Mouse (Mus musculus): ENCODE measurements around the gene Abcg8. TPM values are rescaled to one million over a fixed set of nuclear protein-coding genes. Genes with fewer than 3 reads are reported as not detected.

Abcg8 gene
- total and polyA plus RNA-seq, 3 experiments, result not detected

DNA sequence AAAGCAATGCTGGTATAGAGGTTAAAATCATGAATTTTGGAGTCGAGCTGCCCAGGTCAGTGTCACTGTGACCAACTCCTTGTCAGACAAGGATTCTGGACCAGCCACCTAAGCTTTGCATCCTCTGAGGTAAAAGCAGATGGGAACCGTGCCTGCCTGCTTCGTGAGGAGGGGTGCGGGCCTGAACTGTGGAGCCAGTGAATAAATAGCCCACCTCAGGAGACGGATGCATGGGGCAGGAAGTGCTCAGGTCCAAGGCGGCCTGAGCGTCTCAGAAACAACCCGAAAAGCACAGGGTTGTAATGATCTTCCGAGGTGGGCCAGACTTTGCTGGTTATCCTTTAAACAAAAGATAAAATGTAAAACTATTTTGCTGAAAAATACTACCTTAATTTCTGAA, 31.0 kb upstream of the Abcg8 start:
- no peak for DNase-seq
- Histone ChIP-seq H3K9ac (ENCODE audit: low read depth, low read length) (no peak overlapping the region), H3K79me2 (replicated peaks; ENCODE audit: control insufficient read depth, insufficient read depth, low read length) (no peaks in the 10 kb centered on the region), H3K36me3 (ENCODE audit: control insufficient read depth, insufficient read depth, low read length) (no peaks in the 10 kb centered on the region), H3K4me1 (ENCODE audit: control insufficient read depth, insufficient read depth, low read length) (peaks cover 3% of the 10 kb centered on the region), H3K27me3 (ENCODE audit: control insufficient read depth, insufficient read depth, low read length) (no peaks in the 10 kb centered on the region), H3K27ac (no peak overlapping the region), H3K4me3 (no peak overlapping the region)
- TF ChIP-seq POLR2A (IDR thresholded peaks at IDR 0.05; ENCODE audit: insufficient read depth, low read depth, low read length) (no peak), EP300 (IDR thresholded peaks at IDR 0.05; ENCODE audit: insufficient read depth, low read depth, low read length) (no peak), CTCF (IDR thresholded peaks at IDR 0.05) (no peak)
- intact Hi-C loops (cut with DNase I), result no loop called here
- 50% methylated on average over 9 of the region's 9 CpGs for WGBS

DNA sequence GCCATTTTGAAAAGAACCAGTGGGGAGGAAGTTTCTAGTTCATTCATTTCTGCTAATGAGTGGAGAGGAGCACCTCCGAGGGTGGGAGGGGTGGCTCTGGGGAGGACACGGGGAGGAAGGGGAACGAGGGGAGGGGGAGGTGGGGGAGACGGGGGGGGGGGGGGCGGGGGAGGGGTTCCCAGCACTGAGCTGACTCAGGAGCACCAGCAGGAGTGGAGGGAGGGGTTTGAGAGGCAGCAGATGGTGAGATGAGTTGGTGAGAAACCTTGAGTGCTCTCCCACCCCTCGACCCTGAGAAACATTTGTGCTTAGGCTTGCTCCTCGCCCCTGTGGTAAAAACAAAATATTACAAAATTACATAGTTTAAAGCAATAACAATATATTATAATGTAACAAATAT, 30.2 kb upstream of the Abcg8 start:
- no peaks in the 10 kb centered on the region for H3K27me3 ChIP-seq (ENCODE audit: control insufficient read depth, insufficient read depth, low read length)
- no peak overlapping the region for H3K9ac ChIP-seq (ENCODE audit: low read depth, low read length)
- peaks cover 3% of the 10 kb centered on the region for H3K4me1 ChIP-seq (ENCODE audit: control insufficient read depth, insufficient read depth, low read length)
- no peak overlapping the region for H3K27ac ChIP-seq
- no peak for DNase-seq
- no peaks in the 10 kb centered on the region for H3K36me3 ChIP-seq (ENCODE audit: control insufficient read depth, insufficient read depth, low read length)
- WGBS, result 28% methylated on average over 5 of the region's 7 CpGs
- intact Hi-C loops (cut with DNase I), result no loop called here
- no peaks in the 10 kb centered on the region for H3K79me2 ChIP-seq (replicated peaks; ENCODE audit: control insufficient read depth, insufficient read depth, low read length)
- no peak overlapping the region for H3K4me3 ChIP-seq
- TF ChIP-seq CTCF (IDR thresholded peaks at IDR 0.05) (no peak), EP300 (IDR thresholded peaks at IDR 0.05; ENCODE audit: insufficient read depth, low read depth, low read length) (no peak), POLR2A (IDR thresholded peaks at IDR 0.05; ENCODE audit: insufficient read depth, low read depth, low read length) (no peak)

DNA sequence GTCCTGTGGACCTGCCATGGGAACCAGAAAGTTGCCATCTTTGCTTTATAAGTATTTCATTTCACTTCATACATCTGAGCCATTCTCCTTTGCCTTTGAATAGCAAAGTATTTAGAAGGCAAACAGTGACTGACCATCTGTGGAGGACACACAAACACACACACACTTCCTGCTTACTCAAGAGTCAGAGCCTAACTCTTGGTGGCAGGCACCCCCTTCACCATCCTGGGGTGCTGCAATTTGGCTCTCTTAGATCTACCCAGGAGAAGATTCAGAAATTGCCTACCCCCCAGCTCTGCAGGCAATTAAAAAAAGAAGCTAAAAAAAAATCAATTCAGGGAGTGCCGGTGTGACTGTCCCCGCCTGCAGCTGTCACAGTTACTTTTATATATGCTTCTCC, 29.6 kb upstream of the Abcg8 start:
- intact Hi-C loops (cut with DNase I), result no loop called here
- TF ChIP-seq CTCF (IDR thresholded peaks at IDR 0.05) (no peak), POLR2A (IDR thresholded peaks at IDR 0.05; ENCODE audit: insufficient read depth, low read depth, low read length) (no peak), EP300 (IDR thresholded peaks at IDR 0.05; ENCODE audit: insufficient read depth, low read depth, low read length) (no peak)

DNA sequence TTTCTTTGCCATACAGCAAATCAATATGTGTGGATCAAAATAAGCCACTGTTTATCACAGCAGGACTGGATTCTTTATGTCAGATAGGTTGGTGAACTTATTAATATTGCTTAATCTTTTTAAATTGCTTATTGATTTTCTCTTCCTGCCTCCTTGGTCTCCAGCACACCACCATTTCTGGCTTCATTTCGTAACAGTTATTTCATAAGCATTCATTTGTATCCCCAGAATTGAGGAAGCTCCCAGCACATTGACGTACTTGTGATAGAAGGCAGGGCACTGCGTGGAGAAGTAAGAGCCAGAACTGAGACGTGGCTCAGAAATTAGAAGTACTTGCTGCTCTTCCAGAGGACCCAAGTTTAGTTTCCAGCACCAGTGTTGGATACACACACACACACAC, 28.5 kb upstream of the Abcg8 start:
- no peak overlapping the region for H3K4me3 ChIP-seq
- H3K79me2 ChIP-seq (replicated peaks; ENCODE audit: control insufficient read depth, insufficient read depth, low read length), result no peaks in the 10 kb centered on the region
- intact Hi-C loops (cut with DNase I), result no loop called here
- H3K4me1 ChIP-seq (ENCODE audit: control insufficient read depth, insufficient read depth, low read length), result peaks cover 3% of the 10 kb centered on the region
- H3K27ac ChIP-seq, result no peak overlapping the region
- H3K36me3 ChIP-seq (ENCODE audit: control insufficient read depth, insufficient read depth, low read length), result no peaks in the 10 kb centered on the region
- TF ChIP-seq CTCF (IDR thresholded peaks at IDR 0.05) (no peak), EP300 (IDR thresholded peaks at IDR 0.05; ENCODE audit: insufficient read depth, low read depth, low read length) (no peak), POLR2A (IDR thresholded peaks at IDR 0.05; ENCODE audit: insufficient read depth, low read depth, low read length) (no peak)
- no peak for DNase-seq
- no peak overlapping the region for H3K9ac ChIP-seq (ENCODE audit: low read depth, low read length)
- WGBS, result 89% methylated on average over 4 of the region's 4 CpGs
- H3K27me3 ChIP-seq (ENCODE audit: control insufficient read depth, insufficient read depth, low read length), result no peaks in the 10 kb centered on the region

More for the DNA sequence above, 29.6 kb upstream of the Abcg8 start:
- Histone ChIP-seq H3K79me2 (replicated peaks; ENCODE audit: control insufficient read depth, insufficient read depth, low read length) (no peaks in the 10 kb centered on the region), H3K9ac (ENCODE audit: low read depth, low read length) (no peak overlapping the region), H3K36me3 (ENCODE audit: control insufficient read depth, insufficient read depth, low read length) (no peaks in the 10 kb centered on the region), H3K27me3 (ENCODE audit: control insufficient read depth, insufficient read depth, low read length) (no peaks in the 10 kb centered on the region), H3K27ac (no peak overlapping the region), H3K4me1 (ENCODE audit: control insufficient read depth, insufficient read depth, low read length) (peaks cover 3% of the 10 kb centered on the region), H3K4me3 (no peak overlapping the region)
- no peak for DNase-seq
- WGBS, result 78% methylated on average over 2 of the region's 2 CpGs

DNA sequence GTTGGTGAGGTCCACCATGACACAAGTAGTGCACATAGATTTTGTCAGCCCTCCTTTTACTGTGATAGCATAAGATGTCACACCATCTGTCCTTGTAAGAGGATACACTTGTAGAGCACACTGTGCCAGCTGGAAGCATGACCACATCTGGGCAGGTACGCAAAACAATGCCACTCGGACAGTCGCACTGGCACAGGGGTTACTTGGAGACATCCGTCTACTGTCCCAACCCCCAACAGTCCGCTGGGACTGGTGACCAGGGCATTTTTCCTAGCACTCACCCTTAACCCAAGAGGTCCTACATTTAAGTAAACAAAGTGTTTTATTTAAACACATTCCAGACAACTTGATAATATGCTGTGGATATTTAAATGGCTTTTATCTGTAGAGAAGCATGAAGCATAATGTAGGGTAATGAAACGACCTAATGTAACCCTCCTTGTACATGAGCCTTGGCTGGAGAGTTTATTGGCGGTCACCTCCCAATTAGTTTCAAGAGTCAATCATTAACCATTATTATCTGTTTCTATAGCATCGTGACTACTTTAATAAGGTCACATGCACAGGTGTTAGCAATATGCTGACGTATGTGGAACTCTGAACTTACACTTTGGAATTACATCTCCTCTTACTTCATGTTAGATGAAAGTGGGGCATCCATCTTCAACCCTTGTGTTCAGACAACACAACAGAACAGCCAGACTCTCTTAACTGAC, 25.6 kb upstream of the Abcg8 start:
- H3K27ac ChIP-seq, result no peak overlapping the region
- intact Hi-C loops (cut with DNase I), result no loop called here
- H3K36me3 ChIP-seq (ENCODE audit: control insufficient read depth, insufficient read depth, low read length), result no peaks in the 10 kb centered on the region
- no peak for DNase-seq
- H3K27me3 ChIP-seq (ENCODE audit: control insufficient read depth, insufficient read depth, low read length), result no peaks in the 10 kb centered on the region
- no peak overlapping the region for H3K4me3 ChIP-seq
- H3K4me1 ChIP-seq (ENCODE audit: control insufficient read depth, insufficient read depth, low read length), result no peaks in the 10 kb centered on the region
- no peaks in the 10 kb centered on the region for H3K79me2 ChIP-seq (replicated peaks; ENCODE audit: control insufficient read depth, insufficient read depth, low read length)
- WGBS, result 93% methylated on average over 9 of the region's 9 CpGs
- H3K9ac ChIP-seq (ENCODE audit: low read depth, low read length), result no peak overlapping the region
- TF ChIP-seq EP300 (IDR thresholded peaks at IDR 0.05; ENCODE audit: insufficient read depth, low read depth, low read length), result no peak
- no peak for TF ChIP-seq CTCF (IDR thresholded peaks at IDR 0.05)
- TF ChIP-seq POLR2A (IDR thresholded peaks at IDR 0.05; ENCODE audit: insufficient read depth, low read depth, low read length), result no peak

DNA sequence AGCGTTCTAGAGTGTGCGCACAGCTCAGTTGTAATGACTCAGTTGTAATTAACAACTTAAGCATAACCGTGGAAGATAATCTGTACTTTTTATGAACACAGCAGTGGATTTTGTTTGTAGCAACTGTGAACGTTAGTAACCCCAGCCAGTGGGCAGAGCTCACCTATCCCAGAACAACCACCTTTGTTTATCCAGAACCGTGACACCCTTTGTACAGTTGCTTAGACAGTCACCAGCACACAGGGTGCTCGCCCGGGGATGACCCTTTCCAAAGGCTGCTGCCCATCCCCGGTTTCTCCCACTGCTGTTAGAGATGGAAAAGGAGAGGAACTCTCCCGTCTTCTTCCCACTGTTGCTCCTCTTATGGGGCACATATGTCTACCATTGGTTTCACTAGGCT, 22.6 kb upstream of the Abcg8 start:
- intact Hi-C loops (cut with DNase I), result no loop called here
- Histone ChIP-seq H3K9ac (ENCODE audit: low read depth, low read length) (no peak overlapping the region), H3K4me1 (ENCODE audit: control insufficient read depth, insufficient read depth, low read length) (no peaks in the 10 kb centered on the region), H3K36me3 (ENCODE audit: control insufficient read depth, insufficient read depth, low read length) (no peaks in the 10 kb centered on the region), H3K4me3 (no peak overlapping the region), H3K27me3 (ENCODE audit: control insufficient read depth, insufficient read depth, low read length) (no peaks in the 10 kb centered on the region), H3K79me2 (replicated peaks; ENCODE audit: control insufficient read depth, insufficient read depth, low read length) (no peaks in the 10 kb centered on the region), H3K27ac (no peak overlapping the region)
- WGBS, result 87% methylated on average over 9 of the region's 9 CpGs
- no peak for TF ChIP-seq CTCF (IDR thresholded peaks at IDR 0.05)
- no peak for DNase-seq
